Mouse (Mus musculus): ENCODE data around the gene Cyb561d1. TPM values are rescaled to one million over a fixed set of nuclear protein-coding genes. Genes with fewer than 3 reads are reported as not detected.

The Cyb561d1 gene
- polyA plus RNA-seq, 1 experiment from 2014 or later: 2.6 TPM

DNA sequence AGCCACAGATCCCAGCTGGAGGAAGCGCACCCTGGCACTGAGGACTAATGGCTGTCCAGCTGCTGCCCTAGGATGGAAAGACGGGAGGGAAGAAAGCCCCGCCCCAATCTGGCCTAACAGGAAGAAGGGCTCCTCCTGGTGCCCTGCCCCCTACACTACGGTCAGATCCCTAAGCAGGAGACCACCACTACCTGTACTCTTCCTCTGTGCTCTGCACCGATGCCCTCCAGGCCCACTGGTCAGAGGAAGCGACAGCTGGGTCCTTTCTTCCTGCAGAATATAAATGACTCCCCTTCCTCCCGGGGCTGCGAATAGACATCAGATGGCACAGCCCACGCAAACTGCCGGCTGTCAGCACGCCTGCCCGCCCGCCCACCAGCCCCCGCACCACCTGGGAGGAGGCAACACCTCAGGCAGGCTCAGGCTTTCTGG, 3.9 kb downstream of the Cyb561d1 start:
- Histone ChIP-seq H3K4me3 (ENCODE audit: low read depth, low read length) (no peak overlapping the region), H3K27me3 (replicated peaks; ENCODE audit: control insufficient read depth, insufficient read depth, low read length) (no peaks in the 10 kb centered on the region), H3K36me3 (ENCODE audit: control insufficient read depth, insufficient read depth, low read length) (peaks cover 16% of the 10 kb centered on the region), H3K4me1 (replicated peaks; ENCODE audit: control insufficient read depth, insufficient read depth, low read length) (peaks cover 14% of the 10 kb centered on the region; the same call in 1 of the 2 replicates), H3K9me3 (ENCODE audit: control insufficient read depth, low read length) (no peaks in the 10 kb centered on the region), H3K27ac (ENCODE audit: low read depth) (no peak overlapping the region), H3K9ac (ENCODE audit: low read length) (no peak overlapping the region), H3K4me2 (ENCODE audit: low read length) (peak overlapping the region; percentile 30)
- WGBS: 17% methylated on average over 13 of the region's 14 CpGs
- DNase-seq (ENCODE audit: low spot score) (peak; percentile 64), ATAC-seq (replicated peaks; ENCODE audit: low FRiP score, low TSS enrichment, low read depth) (0 out of 2 replicates have a peak, but pooled peaks have one; percentile 12)

DNA sequence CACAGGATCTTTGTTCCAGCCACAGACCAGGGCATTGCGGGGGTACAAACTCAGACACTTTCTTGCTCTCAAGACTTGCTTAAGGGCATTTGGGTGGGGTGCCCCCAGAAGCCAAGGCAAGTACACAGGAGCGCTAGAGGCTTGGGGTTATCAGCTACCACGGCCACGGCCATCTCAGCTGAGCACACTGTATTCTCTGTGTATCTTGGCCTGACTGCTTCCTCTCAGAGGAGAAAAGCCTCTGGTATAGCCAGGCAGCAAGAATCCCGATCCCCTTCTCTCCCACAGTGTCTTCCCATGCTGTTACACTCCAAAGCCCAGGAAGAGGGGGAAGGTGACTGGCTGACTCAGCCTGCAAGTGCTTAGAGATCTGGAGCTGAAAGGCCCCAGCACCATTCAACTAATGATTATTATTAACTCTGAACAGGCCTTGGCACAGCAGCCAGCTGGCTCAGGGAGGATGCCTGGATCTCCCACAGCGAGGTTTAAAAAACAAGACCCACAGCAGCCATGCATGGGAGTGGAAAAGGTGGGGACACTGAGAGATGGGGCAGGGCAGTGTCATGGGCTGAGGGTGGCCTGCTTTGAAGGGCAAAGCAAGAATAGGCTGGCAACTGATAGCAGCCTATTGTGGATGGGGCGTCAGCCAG, 4.9 kb downstream of the Cyb561d1 start:
- Histone ChIP-seq H3K4me2 (ENCODE audit: low read length) (no peak overlapping the region), H3K9ac (ENCODE audit: low read length) (no peak overlapping the region), H3K4me1 (replicated peaks; ENCODE audit: control insufficient read depth, insufficient read depth, low read length) (peaks cover 15% of the 10 kb centered on the region), H3K27ac (ENCODE audit: low read depth) (no peak overlapping the region), H3K9me3 (ENCODE audit: control insufficient read depth, low read length) (no peaks in the 10 kb centered on the region), H3K27me3 (replicated peaks; ENCODE audit: control insufficient read depth, insufficient read depth, low read length) (no peaks in the 10 kb centered on the region), H3K4me3 (ENCODE audit: low read depth, low read length) (no peak overlapping the region), H3K36me3 (ENCODE audit: control insufficient read depth, insufficient read depth, low read length) (peaks cover 11% of the 10 kb centered on the region)
- 77% methylated on average over 7 of the region's 7 CpGs for WGBS
- ATAC-seq (replicated peaks; ENCODE audit: low FRiP score, low TSS enrichment, low read depth) (no peak), DNase-seq (ENCODE audit: low spot score) (no peak)

DNA sequence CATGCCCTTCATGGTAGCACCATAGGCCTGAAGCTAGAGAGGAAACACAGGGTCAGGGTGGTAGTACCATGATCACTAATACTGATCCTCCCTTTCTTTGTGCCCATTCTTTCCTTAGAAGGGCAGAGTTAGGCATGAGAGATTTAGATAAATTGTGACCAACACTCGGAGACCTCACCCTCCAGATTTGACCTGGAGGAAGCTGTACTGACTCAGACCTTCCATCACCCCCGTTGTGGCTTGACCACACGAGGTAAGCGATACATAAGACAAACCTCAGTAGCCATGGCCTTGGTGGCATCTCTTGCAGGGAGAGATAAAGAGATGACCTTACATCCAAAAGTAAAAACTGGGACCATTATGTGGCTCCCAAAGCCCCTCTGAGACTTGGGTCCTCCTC, 5.7 kb downstream of the Cyb561d1 start:
- Histone ChIP-seq H3K36me3 (ENCODE audit: control insufficient read depth, insufficient read depth, low read length) (peaks cover 11% of the 10 kb centered on the region), H3K4me3 (ENCODE audit: low read depth, low read length) (no peak overlapping the region), H3K27ac (ENCODE audit: low read depth) (no peak overlapping the region), H3K9me3 (ENCODE audit: control insufficient read depth, low read length) (no peaks in the 10 kb centered on the region), H3K4me1 (replicated peaks; ENCODE audit: control insufficient read depth, insufficient read depth, low read length) (peaks cover 14% of the 10 kb centered on the region), H3K27me3 (replicated peaks; ENCODE audit: control insufficient read depth, insufficient read depth, low read length) (no peaks in the 10 kb centered on the region), H3K4me2 (ENCODE audit: low read length) (no peak overlapping the region), H3K9ac (ENCODE audit: low read length) (no peak overlapping the region)
- ATAC-seq (replicated peaks; ENCODE audit: low FRiP score, low TSS enrichment, low read depth): no peak
- DNase-seq (ENCODE audit: low spot score): no peak
- 87% methylated on average over 4 of the region's 4 CpGs for WGBS

DNA sequence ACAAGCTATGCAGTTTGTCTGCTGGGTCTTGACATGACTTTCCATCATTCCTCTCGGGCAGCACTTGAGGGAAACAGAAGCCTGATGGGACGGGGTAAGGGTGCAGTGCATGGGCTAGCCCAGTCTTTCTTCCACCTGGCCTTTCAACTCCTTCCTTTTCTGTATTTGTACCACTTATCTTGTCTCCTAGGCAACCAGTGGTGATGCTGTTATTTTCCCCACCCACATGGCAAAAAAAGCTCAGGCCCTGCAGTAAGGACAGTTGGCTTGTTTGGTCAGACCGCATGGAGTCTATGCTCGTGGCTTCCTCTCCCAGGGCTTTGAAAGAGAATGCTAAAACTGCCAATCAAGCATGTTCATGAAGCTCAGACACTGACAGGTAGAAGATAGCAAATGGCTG, 7.3 kb downstream of the Cyb561d1 start:
- WGBS: 43% methylated on average over 4 of the region's 4 CpGs
- no peaks in the 10 kb centered on the region for H3K27me3 ChIP-seq (replicated peaks; ENCODE audit: control insufficient read depth, insufficient read depth, low read length)
- H3K27ac ChIP-seq (ENCODE audit: low read depth): peak overlapping the region; percentile 38; the same call in 1 of the 2 replicates
- no peak overlapping the region for H3K4me2 ChIP-seq (ENCODE audit: low read length)
- DNase-seq (ENCODE audit: low spot score): peak; percentile 49
- no peak for ATAC-seq (replicated peaks; ENCODE audit: low FRiP score, low TSS enrichment, low read depth)
- no peak overlapping the region for H3K9ac ChIP-seq (ENCODE audit: low read length)
- H3K4me3 ChIP-seq (ENCODE audit: low read depth, low read length): no peak overlapping the region
- H3K4me1 ChIP-seq (replicated peaks; ENCODE audit: control insufficient read depth, insufficient read depth, low read length): peaks cover 25% of the 10 kb centered on the region
- H3K9me3 ChIP-seq (ENCODE audit: control insufficient read depth, low read length): no peaks in the 10 kb centered on the region
- H3K36me3 ChIP-seq (ENCODE audit: control insufficient read depth, insufficient read depth, low read length): peaks cover 8% of the 10 kb centered on the region

DNA sequence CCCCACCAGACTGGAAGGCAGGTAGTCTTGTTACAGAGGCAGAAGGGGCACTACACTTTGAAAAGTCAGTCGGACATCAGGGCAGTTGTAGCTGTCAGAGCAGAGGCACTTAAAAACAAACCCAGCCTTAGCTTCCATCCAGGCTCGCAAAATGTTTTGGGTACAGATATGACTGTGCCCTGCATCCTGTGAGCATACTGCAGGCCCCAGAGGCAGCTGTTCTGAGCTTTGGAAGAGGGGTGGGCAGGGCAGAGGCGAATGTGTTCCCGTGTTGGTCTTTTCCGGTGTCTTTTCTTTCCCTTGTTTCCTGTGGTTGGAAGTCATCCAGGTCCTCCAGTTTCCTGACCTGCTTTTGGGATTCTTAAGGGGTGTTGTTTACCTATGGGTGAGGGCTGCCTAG, 11.1 kb downstream of the Cyb561d1 start:
- Histone ChIP-seq H3K36me3 (ENCODE audit: control insufficient read depth, insufficient read depth, low read length) (no peaks in the 10 kb centered on the region), H3K27ac (ENCODE audit: low read depth) (peak overlapping the region; percentile 47; the same call in 1 of the 2 replicates), H3K9me3 (ENCODE audit: control insufficient read depth, low read length) (no peaks in the 10 kb centered on the region), H3K4me3 (ENCODE audit: low read depth, low read length) (no peak overlapping the region), H3K9ac (ENCODE audit: low read length) (no peak overlapping the region), H3K27me3 (replicated peaks; ENCODE audit: control insufficient read depth, insufficient read depth, low read length) (0 out of 2 replicates have a peak, but pooled peaks cover under 1% of the 10 kb centered on the region), H3K4me2 (ENCODE audit: low read length) (peak overlapping the region; percentile 32), H3K4me1 (replicated peaks; ENCODE audit: control insufficient read depth, insufficient read depth, low read length) (peaks cover 26% of the 10 kb centered on the region)
- DNase-seq (ENCODE audit: low spot score): no peak
- 24% methylated on average over 5 of the region's 5 CpGs for WGBS
- ATAC-seq (replicated peaks; ENCODE audit: low FRiP score, low TSS enrichment, low read depth): no peak

DNA sequence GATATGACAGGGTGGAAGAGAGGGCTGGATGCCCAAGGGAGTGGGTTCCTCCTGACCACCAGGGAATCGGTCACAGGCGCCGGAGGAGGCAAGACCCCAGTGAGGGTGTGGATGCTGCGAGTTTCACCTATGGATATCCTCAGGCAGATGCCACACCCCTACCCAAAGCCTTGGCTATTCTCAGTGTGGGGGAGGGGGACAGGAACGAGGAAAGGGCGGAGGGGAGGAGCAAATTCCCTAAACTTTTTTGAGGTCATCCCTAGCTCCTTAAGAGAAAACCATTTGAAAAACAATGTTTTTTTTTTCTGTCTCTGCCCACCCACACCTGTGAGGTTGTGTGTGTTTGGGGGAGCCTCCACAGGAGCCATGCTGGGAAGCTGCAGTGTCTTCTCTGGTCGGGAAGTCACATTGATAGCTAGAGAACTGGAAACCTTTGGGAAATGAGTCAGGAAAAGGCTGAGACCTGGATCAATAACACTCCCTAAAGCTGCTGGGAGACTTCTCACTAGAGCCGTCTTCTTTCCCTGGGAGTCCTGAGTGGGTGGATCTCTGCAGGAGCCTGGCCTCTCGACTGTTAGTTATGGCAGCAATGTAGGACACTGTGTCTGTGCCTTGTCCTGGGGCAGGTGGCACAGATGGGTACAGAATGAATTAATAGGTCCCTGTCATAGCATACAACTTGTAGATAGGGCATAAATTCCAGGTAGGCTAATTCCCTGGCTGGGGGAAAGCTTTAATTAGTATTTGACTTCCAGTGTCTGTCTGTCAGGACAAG, 12.1 kb downstream of the Cyb561d1 start:
- H3K4me2 ChIP-seq (ENCODE audit: low read length): peak overlapping the region; percentile 32; the same call in 1 of the 2 replicates
- H3K27ac ChIP-seq (ENCODE audit: low read depth): no peak overlapping the region; the same call in 1 of the 2 replicates
- ATAC-seq (replicated peaks; ENCODE audit: low FRiP score, low TSS enrichment, low read depth): no peak
- no peak overlapping the region for H3K9ac ChIP-seq (ENCODE audit: low read length)
- no peak overlapping the region for H3K4me3 ChIP-seq (ENCODE audit: low read depth, low read length)
- H3K4me1 ChIP-seq (replicated peaks; ENCODE audit: control insufficient read depth, insufficient read depth, low read length): peaks cover 26% of the 10 kb centered on the region
- no peaks in the 10 kb centered on the region for H3K9me3 ChIP-seq (ENCODE audit: control insufficient read depth, low read length)
- 74% methylated on average over 9 of the region's 9 CpGs for WGBS
- H3K27me3 ChIP-seq (replicated peaks; ENCODE audit: control insufficient read depth, insufficient read depth, low read length): 0 out of 2 replicates have a peak, but pooled peaks cover 4% of the 10 kb centered on the region
- DNase-seq (ENCODE audit: low spot score): no peak
- H3K36me3 ChIP-seq (ENCODE audit: control insufficient read depth, insufficient read depth, low read length): no peaks in the 10 kb centered on the region

DNA sequence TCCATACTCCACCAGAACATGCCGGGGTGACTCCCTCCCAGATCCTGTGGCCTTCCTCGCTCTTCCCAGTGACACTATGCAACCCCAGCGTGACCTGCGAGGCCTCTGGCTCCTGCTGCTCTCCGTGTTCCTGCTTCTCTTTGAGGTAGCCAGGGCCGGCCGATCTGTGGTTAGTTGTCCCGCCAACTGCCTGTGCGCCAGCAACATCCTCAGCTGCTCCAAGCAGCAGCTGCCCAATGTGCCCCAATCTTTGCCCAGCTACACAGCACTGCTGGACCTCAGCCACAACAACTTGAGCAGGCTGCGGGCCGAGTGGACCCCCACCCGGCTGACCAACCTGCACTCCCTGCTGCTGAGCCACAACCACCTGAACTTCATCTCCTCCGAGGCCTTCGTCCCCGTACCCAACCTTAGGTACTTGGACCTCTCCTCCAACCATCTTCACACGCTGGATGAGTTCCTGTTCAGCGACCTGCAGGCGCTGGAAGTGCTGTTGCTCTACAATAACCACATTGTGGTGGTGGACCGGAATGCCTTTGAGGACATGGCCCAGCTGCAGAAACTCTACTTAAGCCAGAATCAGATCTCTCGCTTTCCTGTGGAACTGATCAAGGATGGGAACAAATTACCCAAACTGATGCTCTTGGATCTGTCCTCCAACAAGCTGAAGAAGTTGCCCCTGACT, 13.8 kb downstream of the Cyb561d1 start:
- Histone ChIP-seq H3K4me1 (replicated peaks; ENCODE audit: control insufficient read depth, insufficient read depth, low read length) (peaks cover 26% of the 10 kb centered on the region), H3K9me3 (ENCODE audit: control insufficient read depth, low read length) (no peaks in the 10 kb centered on the region), H3K4me3 (ENCODE audit: low read depth, low read length) (peak overlapping the region; percentile 65; the same call in 1 of the 2 replicates), H3K27ac (ENCODE audit: low read depth) (no peak overlapping the region), H3K4me2 (ENCODE audit: low read length) (peak overlapping the region; percentile 63), H3K9ac (ENCODE audit: low read length) (no peak overlapping the region), H3K27me3 (replicated peaks; ENCODE audit: control insufficient read depth, insufficient read depth, low read length) (0 out of 2 replicates have a peak, but pooled peaks cover 4% of the 10 kb centered on the region), H3K36me3 (ENCODE audit: control insufficient read depth, insufficient read depth, low read length) (no peaks in the 10 kb centered on the region)
- no peak for ATAC-seq (replicated peaks; ENCODE audit: low FRiP score, low TSS enrichment, low read depth)
- WGBS: 70% methylated on average over 20 of the region's 20 CpGs
- DNase-seq (ENCODE audit: low spot score): peak; percentile 56

Data from intestine, embryonic 14.5 days (tissue).